ENCODE assay signal across 12 mouse cellular contexts in the genomic region with DNA sequence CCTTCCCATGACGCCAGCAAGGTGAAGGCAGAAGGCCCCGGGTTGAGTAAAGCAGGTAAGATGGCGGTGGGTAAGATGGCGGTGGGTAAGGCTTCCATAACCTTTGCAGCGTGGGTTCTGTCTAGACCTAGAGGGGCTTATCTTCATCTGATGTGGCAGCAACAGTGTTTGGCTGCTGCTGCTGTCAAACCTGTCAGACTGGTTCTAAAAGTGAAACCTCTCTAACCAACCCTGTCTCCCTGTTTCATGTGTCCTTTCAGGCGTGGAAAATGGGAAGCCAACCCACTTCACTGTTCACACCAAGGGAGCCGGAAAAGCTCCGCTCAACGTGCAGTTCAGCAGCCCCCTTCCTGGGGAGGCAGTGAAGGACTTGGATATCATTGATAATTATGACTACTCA.
DNase-seq lines count a peak whose midpoint lies in the region; ATAC-seq and TF ChIP-seq lines count a peak whose summit lies in the region.
"Had no signal": no experiment of that assay in that cellular context is flagged by ENCODE, and none has a peak within 500 bp of the region (broad histone marks: within the 10 kb centered on the region; RNA-seq: fewer than 3 reads in every experiment).

No protein-coding gene starts in this region.

- peak overlapping the region; percentile 73 for H3K27ac ChIP-seq in lung, embryonic 16.5 days (ENCODE audit: low read length)
- no peak overlapping the region for H3K27ac ChIP-seq in hindbrain, postnatal 0 days
- H3K27ac ChIP-seq: gastrocnemius, adult 2 months; liver, embryonic 13.5 days had no signal

- peak; percentile 53 for ATAC-seq in lung, embryonic 16.5 days (ENCODE audit: low read depth)
- no peak for ATAC-seq in hindbrain, postnatal 0 days
- ATAC-seq: midbrain, embryonic 16.5 days had no signal

- no peak overlapping the region for H3K4me3 ChIP-seq in lung, embryonic 16.5 days (ENCODE audit: low read length)
- no peak overlapping the region for H3K4me3 ChIP-seq in hindbrain, postnatal 0 days (ENCODE audit: low read length)
- H3K4me3 ChIP-seq: gastrocnemius, adult 2 months; liver, embryonic 13.5 days had no signal

- H3K4me1 ChIP-seq in lung, embryonic 16.5 days (replicated peaks; ENCODE audit: control insufficient read depth, insufficient read depth, low read length) = peaks cover 20% of the 10 kb centered on the region
- peaks cover 8% of the 10 kb centered on the region; the same call in 1 of the 2 replicates for H3K4me1 ChIP-seq in hindbrain, postnatal 0 days (ENCODE audit: insufficient read depth, low read length)
- H3K4me1 ChIP-seq: liver, embryonic 13.5 days had no signal

- H3K4me2 ChIP-seq in lung, embryonic 16.5 days (ENCODE audit: low read depth, low read length) = 0 out of 2 replicates have a peak overlapping the region, but pooled peaks have one; percentile 9
- no peak overlapping the region for H3K4me2 ChIP-seq in hindbrain, postnatal 0 days (ENCODE audit: low read depth, low read length)
- H3K4me2 ChIP-seq: liver, embryonic 13.5 days had no signal

- no peaks in the 10 kb centered on the region for H3K9me3 ChIP-seq in lung, embryonic 16.5 days (ENCODE audit: control insufficient read depth, low read length)
- no peaks in the 10 kb centered on the region for H3K9me3 ChIP-seq in hindbrain, postnatal 0 days (ENCODE audit: low read length)
- H3K9me3 ChIP-seq: liver, embryonic 13.5 days had no signal

- DNase-seq in urinary bladder, postnatal 14 days (ENCODE audit: low spot score) = peak; percentile 69
- no peak for DNase-seq in urinary bladder, postnatal 10 days (ENCODE audit: low spot score)
- peak; percentile 61 for DNase-seq in kidney, postnatal 14 days
- no peak for DNase-seq in testis, postnatal 14 days (ENCODE audit: low spot score)
- no peak for DNase-seq in cerebellum, postnatal 4 days (ENCODE audit: low spot score in 2 of 2)
- no peak for DNase-seq in hindbrain, postnatal 0 days (ENCODE audit: low spot score)
- DNase-seq in thymus, postnatal 36 days = no peak
- DNase-seq: cerebellum, adult 9-11 months; gastrocnemius, adult 2 months; liver, embryonic 13.5 days had no signal

- H3K36me3 ChIP-seq in lung, embryonic 16.5 days (ENCODE audit: control insufficient read depth, insufficient read depth, low read length) = peaks cover 28% of the 10 kb centered on the region
- H3K36me3 ChIP-seq in hindbrain, postnatal 0 days (ENCODE audit: insufficient read depth, low read length) = peaks cover 29% of the 10 kb centered on the region

- H3K27me3 ChIP-seq in lung, embryonic 16.5 days (ENCODE audit: control insufficient read depth, insufficient read depth, low read depth, low read length) = no peaks in the 10 kb centered on the region
- H3K27me3 ChIP-seq in hindbrain, postnatal 0 days (ENCODE audit: insufficient read depth, low read length) = no peaks in the 10 kb centered on the region
- H3K27me3 ChIP-seq: liver, embryonic 13.5 days had no signal

- TF ChIP-seq CTCF in hindbrain, postnatal 0 days (IDR thresholded peaks at IDR 0.05; ENCODE audit: low read depth) = no peak

- 68% methylated on average over 9 of the region's 9 CpGs for WGBS in lung, embryonic 16.5 days
- 91% methylated on average over 9 of the region's 9 CpGs for WGBS in hindbrain, postnatal 0 days

- H3K9ac ChIP-seq in lung, embryonic 16.5 days (ENCODE audit: low read length) = no peak overlapping the region
- H3K9ac ChIP-seq in hindbrain, postnatal 0 days (replicated peaks; ENCODE audit: low read length) = no peak overlapping the region
- H3K9ac ChIP-seq: liver, embryonic 13.5 days had no signal

Comparison
In these comparisons a context has a peak if more than half of its experiments do, and no peak if none do; other contexts are left out.
1. DNase-seq: peak in urinary bladder, postnatal 14 days (single experiment) and kidney, postnatal 14 days (single experiment); none in urinary bladder, postnatal 10 days (single experiment), testis, postnatal 14 days (single experiment), cerebellum, postnatal 4 days (0 of 2), hindbrain, postnatal 0 days (single experiment) and thymus, postnatal 36 days (0 of 2).